Mouse (Mus musculus) bone marrow macrophage, adult 2 months (primary cell): ENCODE measurements around the gene Cep83.

Experiments
- CTCF ChIP-seq: IDR thresholded peaks from 2 replicates; pipeline ENCODE4 v1.5.1; 2012; ENCODE audit warnings: low read depth, mild to moderate bottlenecking, low read length, moderate library complexity
- POLR2A ChIP-seq: IDR thresholded peaks from 2 replicates; pipeline ENCODE4 v1.6.1; 2012; ENCODE audit warnings: mild to moderate bottlenecking, low read depth, low read length, borderline replicate concordance

DNA sequence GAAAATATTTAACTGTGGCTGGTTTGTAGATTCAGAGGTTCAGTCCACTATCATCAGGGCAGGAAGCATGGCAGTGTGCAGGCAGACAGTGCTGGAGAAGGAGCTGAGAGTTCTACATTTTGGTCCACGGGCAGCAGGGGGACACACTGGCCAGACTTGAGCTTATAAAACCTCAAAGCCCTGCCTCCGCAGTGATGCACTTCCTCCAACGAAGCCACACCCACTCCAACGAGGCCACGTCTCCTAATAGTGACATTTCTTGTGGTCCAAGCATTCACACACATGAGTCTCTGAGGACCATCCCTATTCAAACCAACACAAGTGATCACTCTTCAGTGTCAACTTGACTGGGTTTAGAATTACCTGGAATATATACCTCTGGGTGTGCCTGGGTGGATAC, 49.2 kb upstream of the Cep83 start:
- no peak for TF ChIP-seq CTCF
- no peak for TF ChIP-seq POLR2A
